Mouse (Mus musculus) CH12.LX (cell line): Measurements from ENCODE around the gene Srbd1. TPM values are rescaled to one million over a fixed set of nuclear protein-coding genes. Genes with fewer than 3 reads are reported as not detected.

Experiments used
- DNase-seq: peaks from one replicate; pipeline ENCODE4 v3.0.0-alpha.2; 2013; ENCODE audit errors: extremely low read depth
- H3K27ac ChIP-seq: 2 replicates; pipeline ENCODE4 v1.5.1; 2012; ENCODE audit warnings: low read depth, mild to moderate bottlenecking, control low read depth, moderate library complexity; ENCODE audit not compliant: insufficient read depth
- H3K27me3 ChIP-seq: replicated peaks from 2 replicates; pipeline ENCODE3; 2012; ENCODE audit warnings: inconsistent platforms
- H3K36me3 ChIP-seq, 2 experiments: replicated peaks in 1 of 2; 2 replicates each; pipeline versions ENCODE3 to v1.6.1; 2012; ENCODE audit warnings: inconsistent platforms in 1 of 2, low read length in 1 of 2, mild to moderate bottlenecking in 1 of 2, mixed read lengths in 1 of 2, moderate library complexity in 1 of 2; ENCODE audit not compliant: control insufficient read depth in 1 of 2, insufficient read depth in 1 of 2
- H3K4me1 ChIP-seq, 2 experiments: 2 replicates each; pipeline ENCODE4 v1.6.1; 2012; ENCODE audit warnings: inconsistent platforms in 1 of 2, moderate library complexity in 1 of 2; ENCODE audit not compliant: insufficient read depth in 2 of 2, control insufficient read depth in 1 of 2
- H3K4me2 ChIP-seq: 2 replicates; pipeline ENCODE4 v1.6.1; 2012; ENCODE audit warnings: low read depth, mild to moderate bottlenecking, control low read depth; ENCODE audit not compliant: poor library complexity, insufficient read depth, severe bottlenecking
- H3K4me3 ChIP-seq, 3 experiments: fragments of 150-350 bp in 1 of 3; sonication (generic) in 1 of 3; replicated peaks in 1 of 3; 2 replicates each; pipeline versions ENCODE3 to v1.5.1; 2011 to 2012; ENCODE audit warnings: low read depth in 2 of 3, low read length in 2 of 3, mild to moderate bottlenecking in 2 of 3, moderate library complexity in 2 of 3, control low read depth in 1 of 3, improper control_type of control experiment in 1 of 3, inconsistent platforms in 1 of 3, mixed read lengths in 1 of 3; ENCODE audit not compliant: poor library complexity in 1 of 3
- H3K79me2 ChIP-seq: replicated peaks from 2 replicates; pipeline ENCODE4 v1.6.1; 2012; ENCODE audit warnings: mild to moderate bottlenecking, moderate library complexity; ENCODE audit not compliant: control insufficient read depth, poor library complexity, insufficient read depth, severe bottlenecking; ENCODE audit errors: extremely low read depth
- H3K9ac ChIP-seq: 2 replicates; pipeline ENCODE4 v1.6.1; 2012; ENCODE audit warnings: low read depth, mild to moderate bottlenecking, control low read depth, moderate library complexity; ENCODE audit not compliant: insufficient read depth
- H3K9me3 ChIP-seq: replicated peaks from 2 replicates; pipeline ENCODE3; 2012; ENCODE audit warnings: low read length, inconsistent platforms, mixed read lengths
- BHLHE40 ChIP-seq: IDR thresholded peaks from 2 replicates; pipeline ENCODE4 v1.6.1; 2011; ENCODE audit warnings: mild to moderate bottlenecking, low read depth, low read length, improper control_type of control experiment
- CHD1 ChIP-seq: IDR thresholded peaks from 2 replicates; pipeline ENCODE4 v1.6.1; 2012; ENCODE audit warnings: low read depth, low read length, improper control_type of control experiment, inconsistent platforms
- CHD2 ChIP-seq: IDR thresholded peaks from 2 replicates; pipeline ENCODE4 v1.6.1; 2011; ENCODE audit warnings: low read length, improper control_type of control experiment
- CTCF ChIP-seq, 2 experiments: IDR thresholded peaks in 1 of 2; conservative IDR thresholded peaks in 1 of 2; 2 replicates each; pipeline ENCODE4 v1.5.1; 2011 to 2012; ENCODE audit warnings: low read depth in 2 of 2, low read length in 2 of 2, improper control_type of control experiment in 1 of 2, inconsistent platforms in 1 of 2, mild to moderate bottlenecking in 1 of 2, moderate library complexity in 1 of 2
- E2F4 ChIP-seq: IDR thresholded peaks from 2 replicates; pipeline ENCODE4 v1.6.1; 2011; ENCODE audit warnings: low read depth, low read length, improper control_type of control experiment; ENCODE audit not compliant: insufficient replicate concordance
- ELF1 ChIP-seq: IDR thresholded peaks from 2 replicates; pipeline ENCODE4 v1.6.1; 2014; ENCODE audit warnings: low read depth, mild to moderate bottlenecking, inconsistent platforms, low read length, improper control_type of control experiment
- EP300 ChIP-seq: IDR thresholded peaks from 2 replicates; pipeline ENCODE4 v1.6.1; 2011; ENCODE audit warnings: low read length, improper control_type of control experiment
- ETS1 ChIP-seq: conservative IDR thresholded peaks from 2 replicates; pipeline ENCODE4 v1.6.1; 2012; ENCODE audit warnings: low read depth, mild to moderate bottlenecking, inconsistent platforms, low read length, improper control_type of control experiment, moderate library complexity
- GABPA ChIP-seq: IDR thresholded peaks from 2 replicates; pipeline ENCODE4 v1.6.1; 2012; ENCODE audit warnings: low read depth, low read length, improper control_type of control experiment, inconsistent platforms; ENCODE audit not compliant: insufficient replicate concordance
- HCFC1 ChIP-seq: IDR thresholded peaks from 2 replicates; pipeline ENCODE4 v1.6.1; 2012; ENCODE audit warnings: low read depth, mild to moderate bottlenecking, inconsistent platforms, low read length, improper control_type of control experiment
- IRF4 ChIP-seq: IDR thresholded peaks from 2 replicates; pipeline ENCODE4 v1.6.1; 2014; ENCODE audit warnings: low read depth, mild to moderate bottlenecking, inconsistent platforms, low read length, improper control_type of control experiment
- JUND ChIP-seq: conservative IDR thresholded peaks from 2 replicates; pipeline ENCODE4 v1.6.1; 2011; ENCODE audit warnings: low read depth, low read length, improper control_type of control experiment
- KAT2A ChIP-seq: IDR thresholded peaks from 2 replicates; pipeline ENCODE4 v1.6.1; 2012; ENCODE audit warnings: low read length, improper control_type of control experiment, inconsistent platforms; ENCODE audit not compliant: insufficient replicate concordance
- MAFK ChIP-seq: IDR thresholded peaks from 2 replicates; pipeline ENCODE4 v1.6.1; 2011; ENCODE audit warnings: low read length, improper control_type of control experiment; ENCODE audit not compliant: insufficient replicate concordance
- MAX ChIP-seq: IDR thresholded peaks from 2 replicates; pipeline ENCODE4 v1.6.1; 2011; ENCODE audit warnings: low read length, improper control_type of control experiment
- MAZ ChIP-seq: IDR thresholded peaks from 2 replicates; pipeline ENCODE4 v1.6.1; 2012; ENCODE audit warnings: low read depth, mild to moderate bottlenecking, inconsistent platforms, low read length, improper control_type of control experiment, moderate library complexity
- MEF2A ChIP-seq: IDR thresholded peaks from 2 replicates; pipeline ENCODE4 v1.6.1; 2014; ENCODE audit warnings: low read depth, mild to moderate bottlenecking, inconsistent platforms, low read length, improper control_type of control experiment, borderline replicate concordance
- MYC ChIP-seq: IDR thresholded peaks from 2 replicates; pipeline ENCODE4 v1.6.1; 2011; ENCODE audit warnings: low read depth, mild to moderate bottlenecking, improper control_type of control experiment, low read length
- NRF1 ChIP-seq: IDR thresholded peaks from 2 replicates; pipeline ENCODE4 v1.6.1; 2014; ENCODE audit warnings: low read depth, mild to moderate bottlenecking, inconsistent platforms, low read length, improper control_type of control experiment, moderate library complexity
- PAX5 ChIP-seq: IDR thresholded peaks from 2 replicates; pipeline ENCODE4 v1.6.1; 2012; ENCODE audit warnings: low read length, inconsistent platforms, mixed read lengths
- POLR2A ChIP-seq: IDR thresholded peaks from 2 replicates; pipeline ENCODE4 v1.6.1; 2011; ENCODE audit warnings: low read depth, mild to moderate bottlenecking, improper control_type of control experiment, low read length
- POLR2AphosphoS2 ChIP-seq: IDR thresholded peaks from 2 replicates; pipeline ENCODE4 v1.6.1; 2011; ENCODE audit warnings: low read depth, low read length, improper control_type of control experiment
- RAD21 ChIP-seq: IDR thresholded peaks from 2 replicates; pipeline ENCODE4 v1.6.1; 2011; ENCODE audit warnings: low read depth, mild to moderate bottlenecking, low read length, improper control_type of control experiment, moderate library complexity
- SIN3A ChIP-seq: IDR thresholded peaks from 2 replicates; pipeline ENCODE4 v1.6.1; 2012; ENCODE audit warnings: low read length, improper control_type of control experiment, inconsistent platforms
- SMC3 ChIP-seq: IDR thresholded peaks from 2 replicates; pipeline ENCODE4 v1.6.1; 2011; ENCODE audit warnings: low read depth, low read length, improper control_type of control experiment
- TBP ChIP-seq: conservative IDR thresholded peaks from 2 replicates; pipeline ENCODE4 v1.6.1; 2011; ENCODE audit warnings: low read depth, low read length, improper control_type of control experiment
- TCF12 ChIP-seq: IDR thresholded peaks from 2 replicates; pipeline ENCODE4 v1.6.1; 2014; ENCODE audit warnings: low read depth, mild to moderate bottlenecking, inconsistent platforms, low read length, improper control_type of control experiment
- UBTF ChIP-seq: IDR thresholded peaks from 2 replicates; pipeline ENCODE4 v1.6.1; 2012; ENCODE audit warnings: low read depth, mild to moderate bottlenecking, inconsistent platforms, low read length, improper control_type of control experiment, moderate library complexity
- USF1 ChIP-seq: IDR thresholded peaks from 2 replicates; pipeline ENCODE4 v1.6.1; 2014; ENCODE audit warnings: low read depth, mild to moderate bottlenecking, inconsistent platforms, low read length, improper control_type of control experiment
- USF2 ChIP-seq: conservative IDR thresholded peaks from 2 replicates; pipeline ENCODE4 v1.6.1; 2011; ENCODE audit warnings: low read depth, low read length, improper control_type of control experiment
- ZKSCAN1 ChIP-seq: IDR thresholded peaks from 2 replicates; pipeline ENCODE4 v1.6.1; 2012; ENCODE audit warnings: low read depth, inconsistent platforms, low read length, improper control_type of control experiment, borderline replicate concordance
- ZMIZ1 ChIP-seq: IDR thresholded peaks from 2 replicates; pipeline ENCODE4 v1.6.1; 2012; ENCODE audit warnings: low read depth, mild to moderate bottlenecking, inconsistent platforms, low read length, improper control_type of control experiment
- ZNF384 ChIP-seq: IDR thresholded peaks from 2 replicates; pipeline ENCODE4 v1.6.1; 2012; ENCODE audit warnings: low read depth, low read length, improper control_type of control experiment, inconsistent platforms
- dilution Hi-C: fragments of 300-500 bp; cut with MboI; formaldehyde crosslinking; loops from 2 replicates; pipeline ENCODE4 v1.14.3; 2020; ENCODE audit warnings: low sequenced_read_pairs; ENCODE audit not compliant: extremely low pct_unique_long_range_greater_than_20kb, extremely low pct_ligation_motif_present
- in situ Hi-C: fragments of 300-500 bp; cut with MboI; formaldehyde crosslinking; loops from 3 replicates; pipeline ENCODE4 v1.14.3; 2019; ENCODE audit warnings: low sequenced_read_pairs, low pct_ligation_motif_present, low pct_unique_long_range_greater_than_20kb, mixed read lengths
- polyA plus RNA-seq: library from polyadenylated mRNA; unstranded; fragments of >175 nt; gene quantifications from 2 replicates; pipeline ENCODE4 v1.2.1, GENCODE M21; 2012; ENCODE audit warnings: low read depth; ENCODE audit not compliant: insufficient read length
- total RNA-seq, 2 experiments: library from RNA; depleted of rRNA; stranded (reverse); fragments of 300-350 nt in 1 of 2; fragments of >200 nt in 1 of 2; gene quantifications; 2 replicates each; pipeline ENCODE4 v1.2.3; 2012 to 2014

Gene Srbd1
- total and polyA plus RNA-seq, 3 experiments: 21.5 to 34.5 (median 24.8) TPM

GRCm38 (mm10) chr17:86019793-86020192, 125.2 kb downstream of the Srbd1 start:
- Histone ChIP-seq H3K4me3 (no peak overlapping the region), H3K79me2 (no peaks in the 10 kb centered on the region), H3K27me3 (no peaks in the 10 kb centered on the region), H3K9me3 (no peaks in the 10 kb centered on the region), H3K4me1 (peaks cover 0 to 10% of the 10 kb centered on the region in 2 experiments; a peak in 2 of 4 replicates), H3K4me2 (no peak overlapping the region), H3K9ac (no peak overlapping the region), H3K36me3 (peaks cover 0 to 31% of the 10 kb centered on the region in 2 experiments), H3K27ac (no peak overlapping the region)
- in situ Hi-C loops (no loop called here), dilution Hi-C loops (no loop called here)
- TF ChIP-seq SMC3 (no peak), MAFK (no peak), CHD1 (no peak), BHLHE40 (no peak), MAX (no peak)
- DNase-seq: no peak

- Histone ChIP-seq H3K36me3 (peaks cover 0 to 11% of the 10 kb centered on the region in 2 experiments), H3K27ac (no peak overlapping the region), H3K27me3 (no peaks in the 10 kb centered on the region), H3K9me3 (no peaks in the 10 kb centered on the region), H3K4me1 (peaks cover 0 to 27% of the 10 kb centered on the region in 2 experiments; a peak in 3 of 4 replicates), H3K4me3 (no peak overlapping the region), H3K9ac (no peak overlapping the region), H3K79me2 (no peaks in the 10 kb centered on the region), H3K4me2 (no peak overlapping the region)
- dilution Hi-C loops: no loop called here
- in situ Hi-C loops: loop anchor here (5.0 kb wide), 2 partner anchors 122 to 352 kb away; no protein-coding TSS in a partner anchor
- peak; percentile 62 for DNase-seq
- peak; percentile 59 for TF ChIP-seq EP300
- no peak for TF ChIP-seq POLR2A
- no peak for TF ChIP-seq GABPA
- TF ChIP-seq IRF4: peak; percentile 89
- TF ChIP-seq PAX5: no peak
- no peak for TF ChIP-seq CHD2
- peak; percentile 96 for TF ChIP-seq SMC3
- TF ChIP-seq CHD1: no peak
- 0 out of 2 replicates have a peak, but pooled peaks have one; percentile 51 for TF ChIP-seq MAZ
- no peak for TF ChIP-seq ETS1
- no peak for TF ChIP-seq HCFC1
- 0 out of 2 replicates have a peak, but pooled peaks have one; percentile 32 for TF ChIP-seq MYC
- peak; percentile 24; the same call in 1 of the 2 replicates for TF ChIP-seq MEF2A
- TF ChIP-seq MAX: no peak
- TF ChIP-seq SIN3A: no peak
- TF ChIP-seq POLR2AphosphoS2: no peak
- TF ChIP-seq TCF12: peak; percentile 61; the same call in 1 of the 2 replicates
- TF ChIP-seq KAT2A: no peak
- no peak for TF ChIP-seq USF2
- no peak for TF ChIP-seq BHLHE40
- TF ChIP-seq USF1: no peak
- TF ChIP-seq ZMIZ1: no peak
- TF ChIP-seq RAD21: peak; percentile 100
- peak; percentile 51 to 96; a peak in 3 of 4 replicates for TF ChIP-seq CTCF (conservative IDR thresholded peaks at IDR 0.05 in 1 of 2, IDR thresholded peaks at IDR 0.05 in 1 of 2; ENCODE audit: low read depth in 2 of 2, low read length in 2 of 2)
- no peak for TF ChIP-seq ZKSCAN1
- TF ChIP-seq MAFK: no peak
- no peak for TF ChIP-seq ELF1
- TF ChIP-seq NRF1: peak; percentile 43; the same call in 1 of the 2 replicates
- TF ChIP-seq JUND: peak; percentile 75
- TF ChIP-seq TBP: no peak
- no peak for TF ChIP-seq E2F4
- no peak for TF ChIP-seq ZNF384
- no peak for TF ChIP-seq UBTF
Measured at GRCm38 (mm10) chr17:86014246-86014645, 130.7 kb downstream of the Srbd1 start.
